Mouse (Mus musculus) embryonic facial prominence, embryonic 15.5 days (tissue): ENCODE results near the gene Pik3cg. TPM values are rescaled to one million over a fixed set of nuclear protein-coding genes. Genes with fewer than 3 reads are reported as not detected.

Experiments used
- ATAC-seq: fragments of 200-750 bp; cut with Nextera tagmentation; 2 replicates; pipeline ENCODE4 v1.8.0; 2017; ENCODE audit warnings: low read depth, moderate TSS enrichment; ENCODE audit not compliant: insufficient number of reproducible peaks, low FRiP score, low TSS enrichment
- H3K27ac ChIP-seq: fragments of 300-500 bp; sonication (generic); replicated peaks from 2 replicates; pipeline ENCODE4 v1.5.1; 2015; ENCODE audit warnings: mild to moderate bottlenecking, inconsistent platforms
- H3K27me3 ChIP-seq: fragments of 300-500 bp; sonication (generic); 2 replicates; pipeline ENCODE4 v1.6.1; 2015; ENCODE audit warnings: inconsistent platforms
- H3K36me3 ChIP-seq: fragments of 300-500 bp; sonication (generic); 2 replicates; pipeline ENCODE4 v1.6.1; 2015; ENCODE audit warnings: mild to moderate bottlenecking, inconsistent platforms
- H3K4me1 ChIP-seq: fragments of 300-500 bp; sonication (generic); 2 replicates; pipeline ENCODE4 v1.6.1; 2015; ENCODE audit warnings: inconsistent platforms
- H3K4me2 ChIP-seq: fragments of 300-500 bp; sonication (generic); replicated peaks from 2 replicates; pipeline ENCODE4 v1.6.1; 2015; ENCODE audit warnings: mild to moderate bottlenecking, inconsistent platforms
- H3K4me3 ChIP-seq: fragments of 300-500 bp; sonication (generic); replicated peaks from 2 replicates; pipeline ENCODE4 v1.5.1; 2015; ENCODE audit warnings: mild to moderate bottlenecking, inconsistent platforms
- H3K9ac ChIP-seq: fragments of 300-500 bp; sonication (generic); 2 replicates; pipeline ENCODE4 v1.6.1; 2015; ENCODE audit warnings: inconsistent platforms
- H3K9me3 ChIP-seq: fragments of 300-500 bp; sonication (generic); replicated peaks from 2 replicates; pipeline ENCODE4 v1.6.1; 2016; ENCODE audit warnings: inconsistent platforms
- WGBS: fragments of 180-500 bp; shearing (Covaris S2); methylation state at CpG from one replicate; pipeline ENCODE4 v1.1.7; 2015; 5-methylcytosine and 5-hydroxymethylcytosine counted together
- polyA plus RNA-seq: library from polyadenylated mRNA; unstranded; fragments of >200 nt; fragmentation: Nextera tagmentation; extraction: Ambion mirVana; gene quantifications from 2 replicates; pipeline ENCODE4 v1.2.1, GENCODE M21; 2015

The Pik3cg gene
- polyA plus RNA-seq, 1 experiment from 2014 or later = 2.8 TPM

DNA sequence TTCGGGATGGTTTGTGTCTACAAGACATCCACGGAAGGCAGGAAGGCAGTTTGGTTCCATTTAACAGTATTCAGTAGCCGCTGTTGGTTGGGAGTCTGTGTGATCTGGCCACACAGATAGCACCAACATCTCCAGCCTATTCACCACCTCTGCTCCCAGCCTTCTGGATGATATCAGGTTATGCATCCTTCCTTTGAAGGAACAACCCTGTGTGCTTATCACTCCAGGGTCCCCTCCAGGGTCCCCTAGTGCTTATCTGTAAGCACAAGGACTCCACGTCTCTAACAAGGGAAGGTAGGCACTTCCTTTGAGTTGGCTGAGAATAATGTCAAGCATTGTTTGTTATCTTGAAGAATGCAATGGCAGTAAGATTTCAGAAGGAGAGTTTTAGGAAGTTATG lies 65.3 kb downstream of the Pik3cg start:
- Histone ChIP-seq H3K9ac (no peak overlapping the region), H3K9me3 (no peaks in the 10 kb centered on the region), H3K4me3 (no peak overlapping the region), H3K27me3 (no peaks in the 10 kb centered on the region), H3K4me2 (no peak overlapping the region), H3K36me3 (no peaks in the 10 kb centered on the region), H3K27ac (no peak overlapping the region), H3K4me1 (peaks cover 4% of the 10 kb centered on the region; the same call in 1 of the 2 replicates)
- 76% methylated on average over 4 of the region's 4 CpGs for WGBS
- ATAC-seq = no peak

DNA sequence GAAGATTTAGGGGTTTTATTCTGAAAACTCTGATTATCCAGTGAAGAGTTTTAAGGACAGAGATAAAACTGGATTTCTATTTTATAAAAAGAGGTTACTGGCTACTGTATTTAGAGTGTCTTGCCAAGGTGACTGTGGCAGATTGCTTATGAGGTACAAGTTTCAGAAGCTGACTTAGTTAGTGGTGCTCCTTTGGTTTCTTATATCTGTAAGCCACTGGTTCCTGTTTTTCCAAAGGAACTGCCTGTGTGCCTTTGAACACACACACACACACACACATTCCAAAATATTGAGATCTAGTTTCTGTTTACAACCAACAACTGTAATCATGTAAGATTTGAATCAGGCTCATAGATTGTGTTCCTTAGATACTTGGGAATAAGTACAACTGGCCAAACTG lies 66.7 kb downstream of the Pik3cg start:
- no peak overlapping the region for H3K4me3 ChIP-seq
- H3K27ac ChIP-seq = no peak overlapping the region
- no peak for ATAC-seq
- no peak overlapping the region for H3K9ac ChIP-seq
- no peaks in the 10 kb centered on the region for H3K9me3 ChIP-seq
- no peaks in the 10 kb centered on the region for H3K36me3 ChIP-seq
- H3K4me1 ChIP-seq = peaks cover 7% of the 10 kb centered on the region; the same call in 1 of the 2 replicates
- H3K27me3 ChIP-seq = no peaks in the 10 kb centered on the region
- H3K4me2 ChIP-seq = no peak overlapping the region

DNA sequence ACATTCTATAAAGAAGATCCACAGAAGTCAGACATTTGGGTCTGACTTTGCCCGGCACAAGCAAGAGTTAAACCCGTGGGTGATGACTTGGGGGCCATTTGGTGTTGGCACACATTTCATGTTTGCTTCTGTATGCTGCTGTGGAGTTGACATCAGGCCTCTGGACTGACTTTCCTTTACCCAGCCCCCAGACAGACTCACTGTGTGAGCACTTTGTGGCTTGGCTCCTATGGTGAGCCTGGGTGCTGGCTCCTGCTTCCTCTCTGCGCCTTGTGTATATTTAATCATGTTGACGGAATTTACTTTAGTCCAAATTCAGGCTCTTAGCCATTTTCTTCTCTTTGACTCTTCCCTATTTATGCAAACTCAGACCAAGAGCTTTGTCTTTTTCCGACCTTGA lies 69.6 kb downstream of the Pik3cg start:
- 0 out of 2 replicates have a peak overlapping the region, but pooled peaks have one; percentile 17 for H3K27ac ChIP-seq

DNA sequence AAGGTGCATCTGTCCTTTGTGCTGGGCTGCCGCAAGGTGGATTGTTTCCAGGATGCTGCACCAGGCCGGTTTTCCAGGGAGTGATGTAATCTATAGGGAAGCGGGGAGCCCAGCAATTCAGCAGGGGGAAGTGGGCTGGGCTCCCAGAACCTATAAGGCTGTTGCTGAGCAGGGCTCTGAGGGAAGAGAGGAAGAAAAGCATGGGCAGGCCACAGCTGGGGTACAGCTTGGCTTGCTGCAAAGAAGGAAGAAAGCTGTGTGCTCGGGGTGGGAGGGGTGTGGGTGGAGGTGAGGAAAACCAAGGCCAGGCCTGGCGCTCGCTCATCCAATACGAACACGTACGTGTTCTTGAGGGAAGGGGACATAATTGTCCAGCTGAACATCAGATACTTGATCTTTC lies 70.1 kb downstream of the Pik3cg start:
- H3K9ac ChIP-seq = no peak overlapping the region
- no peak for ATAC-seq
- peaks cover 7% of the 10 kb centered on the region; the same call in 1 of the 2 replicates for H3K4me1 ChIP-seq
- no peaks in the 10 kb centered on the region for H3K27me3 ChIP-seq
- no peaks in the 10 kb centered on the region for H3K9me3 ChIP-seq
- H3K36me3 ChIP-seq = no peaks in the 10 kb centered on the region
- no peak overlapping the region for H3K4me3 ChIP-seq
- H3K27ac ChIP-seq = no peak overlapping the region
- WGBS = 50% methylated on average over 9 of the region's 9 CpGs
- H3K4me2 ChIP-seq = no peak overlapping the region

More for the DNA sequence above, 69.6 kb downstream of the Pik3cg start:
- no peak for ATAC-seq
- peaks cover 7% of the 10 kb centered on the region; the same call in 1 of the 2 replicates for H3K4me1 ChIP-seq
- no peaks in the 10 kb centered on the region for H3K36me3 ChIP-seq
- no peak overlapping the region for H3K4me2 ChIP-seq
- no peak overlapping the region for H3K4me3 ChIP-seq
- no peaks in the 10 kb centered on the region for H3K27me3 ChIP-seq
- WGBS = 61% methylated on average over 5 of the region's 5 CpGs
- no peaks in the 10 kb centered on the region for H3K9me3 ChIP-seq
- H3K9ac ChIP-seq = no peak overlapping the region

DNA sequence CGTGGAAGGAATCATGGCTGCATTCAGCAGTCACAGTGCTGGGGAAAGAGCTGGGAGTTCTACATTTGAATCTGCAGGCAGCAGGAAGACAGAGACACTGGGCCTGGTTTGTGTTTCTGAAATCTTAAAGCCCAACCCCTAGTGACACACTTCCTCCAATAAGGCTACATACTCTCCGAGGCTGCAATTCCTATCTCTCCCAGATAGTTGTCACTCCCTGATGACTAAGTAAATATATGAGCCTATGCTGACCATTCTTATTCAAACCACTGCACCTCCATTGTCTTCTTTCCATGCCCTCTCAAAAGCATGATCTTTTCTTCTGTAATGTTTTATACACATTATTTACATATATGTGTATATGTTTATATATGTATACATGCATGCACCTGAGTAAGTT lies 70.9 kb downstream of the Pik3cg start:
- H3K9me3 ChIP-seq = no peaks in the 10 kb centered on the region
- H3K9ac ChIP-seq = no peak overlapping the region
- H3K4me2 ChIP-seq = no peak overlapping the region
- no peak overlapping the region for H3K27ac ChIP-seq
- no peaks in the 10 kb centered on the region for H3K36me3 ChIP-seq
- WGBS = 68% methylated on average over 2 of the region's 2 CpGs
- H3K4me3 ChIP-seq = no peak overlapping the region
- H3K27me3 ChIP-seq = no peaks in the 10 kb centered on the region
- H3K4me1 ChIP-seq = peaks cover 7% of the 10 kb centered on the region; the same call in 1 of the 2 replicates
- no peak for ATAC-seq

DNA sequence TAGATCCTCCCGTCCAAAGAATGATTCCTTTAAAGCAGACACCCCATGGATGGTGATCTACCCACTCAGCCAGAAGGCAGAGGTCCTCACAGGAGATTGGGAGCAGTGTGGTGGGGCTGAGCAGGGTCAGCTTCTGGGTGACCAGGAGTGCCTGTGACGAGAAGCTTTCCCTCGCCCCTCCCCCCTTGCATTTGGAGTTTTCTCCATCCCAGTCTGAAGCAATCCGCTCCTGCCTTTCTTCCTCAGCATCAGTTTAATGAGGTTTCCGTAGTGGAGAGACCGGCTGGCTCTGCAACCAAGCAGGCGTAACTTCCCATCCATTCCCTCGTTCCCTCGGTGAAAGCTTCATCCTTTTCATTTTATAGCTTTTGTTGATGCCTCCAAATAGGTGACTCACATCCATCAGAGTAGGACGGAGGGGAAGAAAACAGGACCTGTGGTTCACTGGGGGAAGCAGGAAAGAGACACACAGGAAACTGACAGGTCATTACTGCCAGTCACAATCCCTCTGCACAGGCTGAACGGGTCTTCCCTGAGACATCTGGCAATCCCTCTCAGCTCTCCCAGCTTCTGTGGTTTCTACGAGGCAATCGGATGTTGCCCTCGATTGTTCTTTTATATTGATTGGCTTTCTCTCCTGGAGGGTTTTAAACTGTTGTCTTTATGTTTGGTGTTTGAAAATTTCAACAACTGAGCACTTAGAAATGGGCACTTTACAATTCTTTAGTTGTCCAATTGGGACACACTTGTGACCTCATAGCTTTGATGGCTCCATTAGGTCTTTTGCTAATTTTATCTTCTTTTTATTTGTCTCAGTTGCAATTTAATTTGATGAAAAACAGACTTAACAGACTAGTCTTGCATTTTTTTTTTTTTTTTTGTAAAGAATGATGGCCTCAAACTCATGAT lies 80.6 kb downstream of the Pik3cg start:
- WGBS = 29% methylated on average over 14 of the region's 14 CpGs
- H3K27me3 ChIP-seq = no peaks in the 10 kb centered on the region
- no peak overlapping the region for H3K4me3 ChIP-seq
- no peak for ATAC-seq
- no peaks in the 10 kb centered on the region for H3K36me3 ChIP-seq
- H3K4me1 ChIP-seq = no peaks in the 10 kb centered on the region
- no peak overlapping the region for H3K9ac ChIP-seq
- no peak overlapping the region for H3K27ac ChIP-seq
- H3K4me2 ChIP-seq = 0 out of 2 replicates have a peak overlapping the region, but pooled peaks have one; percentile 15
- no peaks in the 10 kb centered on the region for H3K9me3 ChIP-seq

DNA sequence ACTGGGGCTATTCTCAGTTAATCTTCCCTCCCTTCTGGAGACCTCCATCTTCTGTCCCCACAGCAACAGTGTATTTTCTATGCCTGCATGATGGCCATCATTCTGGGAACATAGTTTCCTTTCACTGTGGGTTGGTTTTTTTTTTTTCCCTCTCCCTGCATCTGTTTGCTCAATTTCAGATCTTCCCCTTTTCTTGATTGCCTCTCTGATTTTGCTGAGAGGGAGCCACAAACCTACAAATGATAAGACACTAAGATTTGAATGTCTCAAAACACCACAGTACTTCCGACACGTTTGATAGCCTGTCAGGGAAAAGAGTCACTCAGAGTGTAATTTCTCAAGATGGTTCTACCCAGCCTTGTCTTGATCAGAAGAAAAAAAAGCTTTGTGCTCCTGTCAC lies 81.3 kb downstream of the Pik3cg start:
- WGBS = 53% methylated on average over 2 of the region's 2 CpGs
- H3K4me3 ChIP-seq = no peak overlapping the region

DNA sequence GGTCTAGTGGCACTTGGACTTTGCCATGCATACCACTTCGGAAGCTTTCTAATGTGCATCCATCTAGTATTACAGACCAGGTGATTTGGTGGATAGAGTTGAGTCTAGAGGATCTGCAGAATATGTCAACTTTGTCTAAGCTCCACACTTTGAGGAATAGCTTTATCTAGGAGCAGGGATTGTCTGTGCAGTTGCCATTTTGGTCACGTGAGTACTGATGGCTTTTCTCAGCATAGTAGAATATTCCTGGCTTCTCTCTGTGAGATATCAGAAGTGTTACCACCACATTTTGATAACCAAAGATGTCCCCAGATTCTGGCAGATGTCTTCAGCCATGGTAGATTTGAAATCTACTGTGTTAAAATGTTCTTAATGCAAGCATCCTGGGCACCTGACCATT lies 84.0 kb downstream of the Pik3cg start:
- Histone ChIP-seq H3K9ac (no peak overlapping the region), H3K27me3 (no peaks in the 10 kb centered on the region), H3K4me3 (no peak overlapping the region), H3K9me3 (no peaks in the 10 kb centered on the region), H3K36me3 (no peaks in the 10 kb centered on the region), H3K27ac (no peak overlapping the region), H3K4me2 (no peak overlapping the region), H3K4me1 (no peaks in the 10 kb centered on the region)
- no peak for ATAC-seq
- 92% methylated on average over 2 of the region's 2 CpGs for WGBS

More for the DNA sequence above, 81.3 kb downstream of the Pik3cg start:
- Histone ChIP-seq H3K4me1 (no peaks in the 10 kb centered on the region), H3K9me3 (no peaks in the 10 kb centered on the region), H3K27me3 (no peaks in the 10 kb centered on the region), H3K9ac (no peak overlapping the region), H3K36me3 (no peaks in the 10 kb centered on the region), H3K4me2 (no peak overlapping the region), H3K27ac (no peak overlapping the region)
- no peak for ATAC-seq

DNA sequence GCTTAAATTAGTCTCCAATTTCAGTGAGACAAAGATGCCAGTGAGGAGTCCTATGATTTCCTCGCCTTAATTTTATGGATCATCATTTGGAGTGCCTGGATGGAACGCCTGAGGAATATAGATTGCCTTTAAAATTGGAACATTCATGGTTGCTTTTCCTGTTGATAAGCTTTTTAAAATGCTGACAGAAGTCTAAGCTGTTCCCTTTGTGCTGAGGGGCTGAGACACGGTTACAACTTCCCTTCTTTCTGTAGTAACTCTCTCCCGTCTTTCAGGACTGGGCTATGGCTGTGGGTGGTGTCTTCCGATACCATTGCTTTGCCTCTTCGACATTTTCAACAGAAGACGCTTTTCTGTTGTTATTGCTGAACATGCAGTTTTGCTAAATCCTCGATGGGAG lies 84.4 kb downstream of the Pik3cg start:
- no peak for ATAC-seq
- Histone ChIP-seq H3K9me3 (no peaks in the 10 kb centered on the region), H3K27ac (no peak overlapping the region), H3K4me2 (no peak overlapping the region), H3K36me3 (no peaks in the 10 kb centered on the region), H3K4me3 (no peak overlapping the region), H3K9ac (no peak overlapping the region), H3K4me1 (no peaks in the 10 kb centered on the region), H3K27me3 (no peaks in the 10 kb centered on the region)
- 76% methylated on average over 8 of the region's 8 CpGs for WGBS

DNA sequence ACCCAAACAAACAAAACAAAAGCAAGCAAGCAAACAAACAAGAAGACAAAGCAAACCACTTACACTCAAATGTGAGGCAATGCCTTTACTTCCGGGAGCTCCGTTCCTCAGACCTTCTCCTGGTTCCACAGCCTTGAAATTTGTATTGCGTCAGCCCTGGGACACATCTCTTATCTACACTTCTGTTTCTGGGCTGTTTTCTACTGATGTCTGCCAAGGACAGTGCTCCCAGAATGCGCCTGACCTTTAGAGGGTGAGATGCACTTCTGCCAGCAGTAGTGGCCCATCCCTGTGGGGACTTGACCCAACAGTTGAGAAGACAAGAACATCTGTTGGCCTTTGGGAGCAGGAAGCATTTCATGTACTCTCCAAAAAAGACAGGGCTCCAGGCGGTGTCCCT lies 84.9 kb downstream of the Pik3cg start:
- no peak overlapping the region for H3K9ac ChIP-seq
- no peaks in the 10 kb centered on the region for H3K9me3 ChIP-seq
- H3K4me1 ChIP-seq = no peaks in the 10 kb centered on the region
- H3K36me3 ChIP-seq = no peaks in the 10 kb centered on the region
- WGBS = 83% methylated on average over 5 of the region's 5 CpGs
- H3K4me3 ChIP-seq = no peak overlapping the region
- no peak overlapping the region for H3K4me2 ChIP-seq
- ATAC-seq = no peak
- H3K27ac ChIP-seq = no peak overlapping the region
- H3K27me3 ChIP-seq = no peaks in the 10 kb centered on the region
